Mouse (Mus musculus) thymus, postnatal 36 days (tissue): ENCODE data around the gene Ankrd33.

ENCODE experiments used
- DNase-seq, 2 experiments: peaks; one replicate each; pipeline ENCODE4 v3.0.0; 2022; ENCODE audit warnings: mixed read lengths in 2 of 2

Gene Ankrd33

GRCm38 (mm10) chr15:101126876-101127544 lies 11.5 kb downstream of the Ankrd33 start:
- no peak for DNase-seq

GRCm38 (mm10) chr15:101128181-101129089 lies 12.9 kb downstream of the Ankrd33 start, which contains the start of gene Acvrl1:
Acvrl1 (plus strand) TSS chr15:101128522.
- DNase-seq = no peak

GRCm38 (mm10) chr15:101129412-101129811 lies 13.9 kb downstream of the Ankrd33 start:
- DNase-seq = no peak

- no peak for DNase-seq
These were observed 15.9 kb downstream of the Ankrd33 start for GRCm38 (mm10) chr15:101131498-101131897.

GRCm38 (mm10) chr15:101132041-101132440 lies 16.5 kb downstream of the Ankrd33 start:
- DNase-seq = no peak

GRCm38 (mm10) chr15:101132761-101133160 lies 17.2 kb downstream of the Ankrd33 start:
- no peak for DNase-seq

- DNase-seq = peak in 1 of 2 experiments; percentile 37
These were observed 18.6 kb downstream of the Ankrd33 start for GRCm38 (mm10) chr15:101133993-101134704.

GRCm38 (mm10) chr15:101135405-101135804 lies 19.9 kb downstream of the Ankrd33 start:
- DNase-seq = peak; percentile 36 to 71

- no peak for DNase-seq
These were observed 21.9 kb downstream of the Ankrd33 start for GRCm38 (mm10) chr15:101137455-101137854.

GRCm38 (mm10) chr15:101138675-101139074 lies 23.1 kb downstream of the Ankrd33 start:
- DNase-seq = no peak

- peak in 1 of 2 experiments; percentile 35 for DNase-seq
These were observed 24.3 kb downstream of the Ankrd33 start for GRCm38 (mm10) chr15:101139885-101140284.

- DNase-seq = no peak
These were observed 25.0 kb downstream of the Ankrd33 start for GRCm38 (mm10) chr15:101140587-101140986.

GRCm38 (mm10) chr15:101141061-101141541 lies 25.5 kb downstream of the Ankrd33 start:
- DNase-seq = peak; percentile 63 to 76

- peak in 1 of 2 experiments; percentile 22 for DNase-seq
These were observed 27.1 kb downstream of the Ankrd33 start for GRCm38 (mm10) chr15:101142672-101143071.

GRCm38 (mm10) chr15:101143494-101143893 lies 27.9 kb downstream of the Ankrd33 start:
- peak in 1 of 2 experiments; percentile 6 for DNase-seq

- DNase-seq = no peak
These were observed 28.6 kb downstream of the Ankrd33 start for GRCm38 (mm10) chr15:101144176-101144575.

GRCm38 (mm10) chr15:101144779-101145178 lies 29.2 kb downstream of the Ankrd33 start:
- DNase-seq = no peak

- DNase-seq = peak; percentile 93 to 94
These were observed 30.0 kb downstream of the Ankrd33 start for GRCm38 (mm10) chr15:101145424-101146099.

GRCm38 (mm10) chr15:101146100-101146965 lies 30.8 kb downstream of the Ankrd33 start:
- peak in 1 of 2 experiments; percentile 14 for DNase-seq

- DNase-seq = peak in 1 of 2 experiments; percentile 30
These were observed 31.8 kb downstream of the Ankrd33 start for GRCm38 (mm10) chr15:101147115-101147909.
